Mouse (Mus musculus): Measurements from ENCODE around the gene Hspa8.

GRCm38 (mm10) chr9:40766058-40766605 lies 34.7 kb upstream of the Hspa8 start:
- TF ChIP-seq CTCF (IDR thresholded peaks at IDR 0.05; ENCODE audit: low read depth) (no peak), EP300 (optimal IDR thresholded peaks at IDR 0.05) (no peak)

Data from stomach, postnatal 0 days (tissue).